Mouse (Mus musculus) lung, postnatal 0 days (tissue): ENCODE data around the gene Lenep. TPM values are rescaled to one million over a fixed set of nuclear protein-coding genes. Genes with fewer than 3 reads are reported as not detected.

Experiments used
- ATAC-seq: fragments of 200-750 bp; cut with Nextera tagmentation; 2 replicates; pipeline ENCODE4 v1.8.0; 2017; ENCODE audit warnings: moderate library complexity
- DNase-seq: peaks from one replicate; pipeline ENCODE4 v3.0.0-alpha.2; 2016; ENCODE audit warnings: low spot score
- H3K27ac ChIP-seq: fragments of 300-500 bp; sonication (generic); 2 replicates; pipeline ENCODE4 v1.5.1; 2014; ENCODE audit warnings: antibody characterized with exemption, mild to moderate bottlenecking, low read length, mixed read lengths
- H3K27me3 ChIP-seq: fragments of 300-500 bp; sonication (generic); replicated peaks from 2 replicates; pipeline ENCODE4 v1.6.1; 2014; ENCODE audit warnings: low read length, mixed read lengths; ENCODE audit not compliant: insufficient read depth
- H3K36me3 ChIP-seq: fragments of 300-500 bp; sonication (generic); 2 replicates; pipeline ENCODE4 v1.6.1; 2014; ENCODE audit warnings: low read length, mixed read lengths; ENCODE audit not compliant: insufficient read depth
- H3K4me1 ChIP-seq: fragments of 300-500 bp; sonication (generic); 2 replicates; pipeline ENCODE4 v1.6.1; 2014; ENCODE audit warnings: antibody characterized with exemption, low read depth, low read length, mixed read lengths; ENCODE audit not compliant: insufficient read depth
- H3K4me2 ChIP-seq: fragments of 300-500 bp; sonication (generic); replicated peaks from 2 replicates; pipeline ENCODE4 v1.6.1; 2014; ENCODE audit warnings: low read depth, mild to moderate bottlenecking, low read length, moderate library complexity, mixed read lengths
- H3K4me3 ChIP-seq: fragments of 300-500 bp; sonication (generic); 2 replicates; pipeline ENCODE4 v1.5.1; 2014; ENCODE audit warnings: low read depth, low read length
- H3K9ac ChIP-seq: fragments of 300-500 bp; sonication (generic); replicated peaks from 2 replicates; pipeline ENCODE4 v1.6.1; 2014; ENCODE audit warnings: low read depth, mild to moderate bottlenecking
- H3K9me3 ChIP-seq: fragments of 300-500 bp; sonication (generic); 2 replicates; pipeline ENCODE4 v1.6.1; 2016; ENCODE audit warnings: low read length, mixed read lengths
- CTCF ChIP-seq: IDR thresholded peaks from 2 replicates; pipeline ENCODE4 v1.5.1; 2016; ENCODE audit warnings: antibody characterized with exemption, mild to moderate bottlenecking
- EP300 ChIP-seq: IDR thresholded peaks from 2 replicates; pipeline ENCODE4 v1.6.1; 2016; ENCODE audit warnings: antibody characterized with exemption, mild to moderate bottlenecking, control low read depth
- WGBS: fragments of 180-500 bp; shearing (Covaris S2); extraction: QIAGEN DNeasy Blood & Tissue Kit; methylation state at CpG from one replicate; pipeline ENCODE4 v1.1.7; 2014; 5-methylcytosine and 5-hydroxymethylcytosine counted together
- polyA plus RNA-seq: library from polyadenylated mRNA; unstranded; fragments of >200 nt; fragmentation: Nextera tagmentation; extraction: Ambion mirVana; gene quantifications from 2 replicates; pipeline ENCODE4 v1.2.1, GENCODE M21; 2015

The Lenep gene
- polyA plus RNA-seq, 1 experiment from 2014 or later, result not detected

GRCm38 (mm10) chr3:89408448-89408847 lies 5.9 kb upstream of the Lenep start:
- 64% methylated on average over 16 of the region's 16 CpGs for WGBS

GRCm38 (mm10) chr3:89406887-89407286 lies 4.3 kb upstream of the Lenep start:
- WGBS, result 79% methylated on average over 6 of the region's 6 CpGs
- DNase-seq (no peak), ATAC-seq (no peak)
- Histone ChIP-seq H3K9me3 (no peaks in the 10 kb centered on the region), H3K36me3 (peaks cover 12% of the 10 kb centered on the region; the same call in 1 of the 2 replicates), H3K27ac (no peak overlapping the region), H3K4me2 (no peak overlapping the region), H3K27me3 (no peaks in the 10 kb centered on the region), H3K4me3 (no peak overlapping the region), H3K4me1 (no peaks in the 10 kb centered on the region), H3K9ac (no peak overlapping the region)
- TF ChIP-seq EP300, result no peak

More at GRCm38 (mm10) chr3:89408448-89408847, 5.9 kb upstream of the Lenep start:
- DNase-seq, result no peak
- no peak for TF ChIP-seq CTCF
- TF ChIP-seq EP300, result no peak
- H3K4me1 ChIP-seq, result no peaks in the 10 kb centered on the region
- no peaks in the 10 kb centered on the region for H3K27me3 ChIP-seq
- H3K4me2 ChIP-seq, result no peak overlapping the region
- H3K36me3 ChIP-seq, result peaks cover 3% of the 10 kb centered on the region; the same call in 1 of the 2 replicates
- no peak for ATAC-seq
- H3K9me3 ChIP-seq, result no peaks in the 10 kb centered on the region
- H3K27ac ChIP-seq, result no peak overlapping the region
- H3K4me3 ChIP-seq, result no peak overlapping the region
- H3K9ac ChIP-seq, result no peak overlapping the region

- Histone ChIP-seq H3K27ac (no peak overlapping the region), H3K4me1 (no peaks in the 10 kb centered on the region), H3K4me3 (no peak overlapping the region), H3K27me3 (no peaks in the 10 kb centered on the region), H3K9me3 (no peaks in the 10 kb centered on the region), H3K9ac (no peak overlapping the region), H3K36me3 (peaks cover 12% of the 10 kb centered on the region; the same call in 1 of the 2 replicates), H3K4me2 (no peak overlapping the region)
- ATAC-seq, result no peak
- WGBS, result 87% methylated on average over 7 of the region's 7 CpGs
- no peak for DNase-seq
- no peak for TF ChIP-seq EP300
- no peak for TF ChIP-seq CTCF
Measured at GRCm38 (mm10) chr3:89401329-89401728, 1.3 kb downstream of the Lenep start.

DNA sequence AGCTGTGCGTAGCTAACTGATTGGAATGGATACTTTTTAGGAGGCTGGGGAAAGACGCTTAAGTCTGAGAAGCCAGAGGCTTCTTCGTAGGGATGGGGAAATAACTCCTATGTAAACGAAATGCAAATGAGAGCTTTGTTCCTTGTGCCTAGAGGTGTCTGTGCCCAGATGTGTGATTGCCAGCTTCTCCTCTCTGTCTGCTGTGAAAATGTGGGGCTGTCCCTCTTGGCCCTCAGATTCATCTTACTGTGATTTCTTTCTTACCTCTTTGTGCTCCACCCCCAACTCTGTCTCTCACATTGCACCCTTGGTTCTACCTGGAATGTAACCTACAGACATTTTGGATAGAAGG lies 6.0 kb downstream of the Lenep start:
- no peaks in the 10 kb centered on the region for H3K27me3 ChIP-seq
- H3K4me2 ChIP-seq, result peak overlapping the region; percentile 99
- no peaks in the 10 kb centered on the region for H3K9me3 ChIP-seq
- ATAC-seq, result no peak
- H3K4me1 ChIP-seq, result peaks cover 5% of the 10 kb centered on the region; the same call in 1 of the 2 replicates
- peak overlapping the region; percentile 78 for H3K4me3 ChIP-seq
- H3K36me3 ChIP-seq, result no peaks in the 10 kb centered on the region
- no peak for DNase-seq
- H3K27ac ChIP-seq, result no peak overlapping the region
- no peak for TF ChIP-seq CTCF
- no peak for TF ChIP-seq EP300
- 0 out of 2 replicates have a peak overlapping the region, but pooled peaks have one; percentile 58 for H3K9ac ChIP-seq
- WGBS, result 2% methylated on average over 4 of the region's 4 CpGs

DNA sequence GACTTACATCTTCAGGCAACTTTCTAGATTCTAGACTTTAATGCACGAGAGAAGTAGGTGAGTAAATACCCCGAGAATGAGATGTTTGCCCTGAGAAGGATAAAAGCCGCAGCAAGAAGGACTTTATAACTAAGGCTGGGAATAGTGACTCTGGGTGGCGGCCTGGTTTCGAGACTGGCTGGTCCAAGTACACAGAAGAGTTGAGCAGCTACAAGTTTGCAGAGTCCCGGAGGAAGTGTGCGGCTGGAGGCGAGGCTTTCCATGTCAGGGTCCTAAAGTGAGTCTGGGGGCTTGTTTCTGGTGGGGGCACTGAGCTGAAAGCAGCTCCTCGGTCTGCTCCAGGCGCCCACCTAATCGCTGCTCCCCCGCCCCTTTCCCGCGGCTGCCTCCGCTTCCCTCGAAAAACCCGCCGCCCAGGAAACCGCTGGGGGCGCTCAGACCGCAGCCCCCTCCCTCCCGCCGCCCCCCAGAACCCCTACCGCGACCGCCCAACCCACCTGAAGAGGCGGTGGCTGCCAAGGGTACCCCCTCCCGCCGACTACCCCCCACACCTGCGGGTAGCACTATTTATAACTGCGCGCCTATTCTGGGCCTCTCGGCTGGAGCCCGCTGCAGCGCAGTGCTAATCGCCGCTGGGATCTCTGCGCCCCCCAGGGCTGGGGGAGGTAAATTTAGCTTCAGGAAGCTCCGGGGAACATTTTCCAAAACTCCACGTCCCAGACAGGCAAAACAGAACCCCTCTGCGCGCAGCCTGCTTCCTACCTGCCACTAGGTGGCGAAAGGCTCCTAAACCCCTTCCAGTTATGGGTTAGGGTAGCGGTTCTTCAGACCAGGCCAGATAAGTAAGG lies 6.6 kb downstream of the Lenep start:
- no peak for TF ChIP-seq EP300
- peak; percentile 90 for TF ChIP-seq CTCF
- peak; percentile 86 for DNase-seq

GRCm38 (mm10) chr3:89395419-89395805 lies 7.2 kb downstream of the Lenep start:
- DNase-seq (no peak), ATAC-seq (no peak)
- Histone ChIP-seq H3K4me1 (peaks cover 5% of the 10 kb centered on the region), H3K4me2 (peak overlapping the region; percentile 99), H3K9me3 (no peaks in the 10 kb centered on the region), H3K4me3 (peak overlapping the region; percentile 78), H3K9ac (peak overlapping the region; percentile 65), H3K27ac (peak overlapping the region; percentile 97), H3K27me3 (no peaks in the 10 kb centered on the region), H3K36me3 (no peaks in the 10 kb centered on the region)
- 7% methylated on average over 10 of the region's 10 CpGs for WGBS
- TF ChIP-seq EP300, result no peak
- TF ChIP-seq CTCF, result no peak

More for the DNA sequence above, 6.6 kb downstream of the Lenep start:
- Histone ChIP-seq H3K9ac (peak overlapping the region; percentile 58; the same call in 1 of the 2 replicates), H3K4me2 (peak overlapping the region; percentile 99), H3K4me1 (peaks cover 5% of the 10 kb centered on the region; the same call in 1 of the 2 replicates), H3K9me3 (no peaks in the 10 kb centered on the region), H3K36me3 (no peaks in the 10 kb centered on the region), H3K27ac (peak overlapping the region; percentile 62), H3K27me3 (no peaks in the 10 kb centered on the region), H3K4me3 (peak overlapping the region; percentile 78)
- WGBS, result 2% methylated on average over 30 of the region's 44 CpGs
- no peak for ATAC-seq
